Mouse (Mus musculus) ES-CJ7 (cell line): Measurements from ENCODE around the gene Gm14226.
"Not testable (repeated sequence)": the region's sequence is repeated elsewhere in the genome, so short reads cannot be mapped to it uniquely, and the experiment has no call there.

ENCODE experiments used
- DNase-seq: peaks from one replicate; pipeline ENCODE4 v3.0.0; 2011; ENCODE audit warnings: low read depth, low spot score

The Gm14226 gene

GRCm38 (mm10) chr2:155018251-155018755, at the start of gene Gm14226:
TSS of gene Gm14226 (plus strand) at chr2:155018266.
- DNase-seq: not testable (repeated sequence)

GRCm38 (mm10) chr2:154969740-154970397, 48.2 kb upstream of the Gm14226 start:
- peak; percentile 38 for DNase-seq

GRCm38 (mm10) chr2:154971919-154972692, 46.0 kb upstream of the Gm14226 start:
- DNase-seq: no peak

GRCm38 (mm10) chr2:154972981-154973380, 45.1 kb upstream of the Gm14226 start:
- no peak for DNase-seq

GRCm38 (mm10) chr2:154986609-154987008, 31.5 kb upstream of the Gm14226 start:
- no peak for DNase-seq

GRCm38 (mm10) chr2:154991411-154991810, 26.7 kb upstream of the Gm14226 start:
- no peak for DNase-seq

- no peak for DNase-seq
Measured at GRCm38 (mm10) chr2:154992083-154992482, 26.0 kb upstream of the Gm14226 start.

- DNase-seq: no peak
Measured at GRCm38 (mm10) chr2:155005491-155005890, 12.6 kb upstream of the Gm14226 start.

GRCm38 (mm10) chr2:155011086-155011656, 6.9 kb upstream of the Gm14226 start:
- peak; percentile 18 for DNase-seq

GRCm38 (mm10) chr2:155012991-155013390, 5.1 kb upstream of the Gm14226 start:
- DNase-seq: peak; percentile 0

- not testable (repeated sequence) for DNase-seq
Measured at GRCm38 (mm10) chr2:155016751-155017150, 1.3 kb upstream of the Gm14226 start.

- DNase-seq: no peak
Measured at GRCm38 (mm10) chr2:155018762-155019641, 936 bp downstream of the Gm14226 start.

GRCm38 (mm10) chr2:155019673-155020072, 1.6 kb downstream of the Gm14226 start:
- DNase-seq: no peak

GRCm38 (mm10) chr2:155020247-155020826, 2.3 kb downstream of the Gm14226 start:
- not testable (repeated sequence) for DNase-seq

- peak; percentile 1 for DNase-seq
Measured at GRCm38 (mm10) chr2:155030831-155031230, 12.8 kb downstream of the Gm14226 start.

- peak; percentile 1 for DNase-seq
Measured at GRCm38 (mm10) chr2:155032938-155033710, 15.1 kb downstream of the Gm14226 start.

GRCm38 (mm10) chr2:155039956-155040355, 21.9 kb downstream of the Gm14226 start:
- DNase-seq: peak; percentile 2

GRCm38 (mm10) chr2:155044542-155044941, 26.5 kb downstream of the Gm14226 start:
- no peak for DNase-seq

- DNase-seq: no peak
Measured at GRCm38 (mm10) chr2:155045075-155045474, 27.0 kb downstream of the Gm14226 start.

GRCm38 (mm10) chr2:155046803-155047202, 28.7 kb downstream of the Gm14226 start:
- no peak for DNase-seq
